Mouse (Mus musculus) left cerebral cortex, adult 11 months (tissue): ENCODE measurements around the gene Mrvi1.

ENCODE experiments used
- DNase-seq: peaks from one replicate; pipeline ENCODE4 v3.0.0; 2022; ENCODE audit warnings: low spot score

The Mrvi1 gene

DNA sequence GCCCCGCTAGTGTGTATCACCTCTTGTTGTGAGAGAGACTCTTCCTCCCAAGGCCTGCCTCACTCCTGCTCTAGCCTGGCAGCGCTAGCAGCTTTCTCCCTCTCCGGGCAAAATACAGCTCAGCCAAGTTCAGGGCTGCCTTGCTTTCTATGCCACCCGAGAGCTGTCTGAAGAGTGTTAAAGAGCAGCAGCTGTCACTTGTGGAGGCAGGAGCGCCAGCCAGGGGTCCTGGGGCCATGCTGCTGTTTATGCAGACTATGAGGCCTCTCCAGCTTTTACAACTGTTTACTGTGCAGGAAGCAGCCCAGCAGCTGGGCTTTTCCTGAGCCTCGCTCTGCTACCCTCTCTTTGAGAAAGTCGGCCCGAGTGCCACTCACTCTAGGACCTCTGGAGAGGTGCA lies 1.2 kb downstream of the Mrvi1 start:
- no peak for DNase-seq

DNA sequence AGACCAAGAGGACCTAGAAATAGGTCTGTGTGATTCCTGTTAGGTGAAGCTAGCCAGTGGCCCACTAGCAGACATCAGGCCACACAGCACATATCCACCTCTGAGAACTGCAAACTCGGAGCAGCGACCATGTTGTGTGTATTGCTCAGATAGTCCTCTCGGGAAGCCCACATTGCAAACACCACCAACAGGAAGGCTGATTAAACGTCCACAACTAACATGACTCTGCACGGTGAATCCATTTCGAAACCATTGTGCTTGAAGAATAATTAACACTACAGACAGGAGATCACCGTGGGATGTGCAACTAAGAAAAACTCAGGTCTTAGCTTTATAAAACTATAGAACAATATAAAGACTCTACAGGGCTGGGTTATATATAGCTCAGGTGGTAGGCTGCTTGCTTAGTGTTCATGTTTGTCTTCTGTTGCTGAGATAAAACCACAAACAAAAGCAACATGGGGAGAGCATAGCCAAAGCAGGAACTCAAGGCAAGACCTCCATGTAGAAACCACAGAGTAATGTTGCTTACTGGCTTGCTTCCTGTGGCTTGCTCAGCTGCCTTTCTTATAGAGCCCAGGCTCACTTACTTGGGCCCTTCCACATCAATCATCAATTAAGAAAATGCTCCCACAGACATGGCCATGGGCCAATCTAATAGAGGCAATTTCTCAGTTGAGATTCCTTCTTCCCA lies 4.4 kb downstream of the Mrvi1 start:
- no peak for DNase-seq

DNA sequence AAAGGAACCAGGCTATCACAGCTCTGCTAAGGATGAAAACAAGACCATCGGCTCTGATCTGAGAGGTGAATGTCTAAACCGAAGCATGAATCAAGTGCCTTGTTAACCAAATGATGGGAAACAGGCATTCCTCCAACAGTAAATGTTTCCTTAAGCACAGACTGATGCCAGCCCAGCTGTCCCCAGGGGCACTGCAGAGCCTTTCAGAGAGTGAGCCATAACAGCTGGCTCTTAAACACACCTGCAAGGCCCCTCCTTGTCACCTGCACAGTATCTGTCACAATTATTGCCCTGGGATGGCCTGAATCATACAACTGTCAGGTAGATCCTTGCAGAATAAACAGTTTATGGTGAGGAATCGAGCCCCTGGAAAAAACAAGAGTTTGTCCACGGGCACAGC lies 8.8 kb downstream of the Mrvi1 start:
- DNase-seq, result no peak

DNA sequence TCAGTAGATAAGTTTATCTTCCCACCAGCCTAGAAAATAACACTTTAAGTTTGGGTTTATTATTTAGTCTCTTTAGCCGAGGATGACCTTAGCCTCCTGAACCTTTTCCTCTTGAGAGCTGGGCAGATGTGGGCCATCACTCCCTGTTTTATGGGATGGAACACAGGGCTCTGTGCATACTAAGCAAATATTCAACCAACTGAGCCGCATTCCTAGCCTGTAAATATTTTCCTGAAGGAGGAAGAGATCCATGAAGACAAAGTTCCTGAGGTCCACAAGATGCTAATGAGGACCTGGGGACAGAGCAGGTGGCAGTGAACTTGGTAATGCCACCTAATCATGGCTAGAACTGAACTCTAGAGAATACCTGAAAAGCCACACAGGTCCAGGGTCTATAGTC lies 9.5 kb downstream of the Mrvi1 start:
- DNase-seq, result no peak

- no peak for DNase-seq
Measured at GRCm38 (mm10) chr7:110967373-110967772, 14.9 kb downstream of the Mrvi1 start.

DNA sequence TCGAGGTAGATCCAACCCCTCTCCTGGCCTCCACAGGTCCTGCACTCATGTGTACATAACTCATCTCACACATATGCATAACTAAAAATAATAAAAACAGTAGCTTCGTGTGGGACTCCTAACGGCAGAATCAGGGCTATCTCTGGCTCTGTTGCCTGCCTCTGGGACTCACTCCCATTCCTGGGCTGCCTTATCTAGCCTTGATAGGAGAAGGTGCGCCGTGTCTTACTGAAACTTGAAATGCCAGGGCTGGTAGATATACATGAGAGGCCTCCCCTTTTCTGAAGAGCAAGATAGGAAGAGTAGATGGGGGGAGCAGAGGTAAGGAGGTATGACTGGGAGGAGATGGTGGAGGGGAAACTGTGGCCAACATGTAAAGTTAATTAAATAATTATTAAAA lies 15.4 kb downstream of the Mrvi1 start:
- no peak for DNase-seq

GRCm38 (mm10) chr7:110965387-110965786 lies 16.9 kb downstream of the Mrvi1 start:
- no peak for DNase-seq

- DNase-seq, result no peak
Measured at GRCm38 (mm10) chr7:110963655-110963997, 18.6 kb downstream of the Mrvi1 start.

DNA sequence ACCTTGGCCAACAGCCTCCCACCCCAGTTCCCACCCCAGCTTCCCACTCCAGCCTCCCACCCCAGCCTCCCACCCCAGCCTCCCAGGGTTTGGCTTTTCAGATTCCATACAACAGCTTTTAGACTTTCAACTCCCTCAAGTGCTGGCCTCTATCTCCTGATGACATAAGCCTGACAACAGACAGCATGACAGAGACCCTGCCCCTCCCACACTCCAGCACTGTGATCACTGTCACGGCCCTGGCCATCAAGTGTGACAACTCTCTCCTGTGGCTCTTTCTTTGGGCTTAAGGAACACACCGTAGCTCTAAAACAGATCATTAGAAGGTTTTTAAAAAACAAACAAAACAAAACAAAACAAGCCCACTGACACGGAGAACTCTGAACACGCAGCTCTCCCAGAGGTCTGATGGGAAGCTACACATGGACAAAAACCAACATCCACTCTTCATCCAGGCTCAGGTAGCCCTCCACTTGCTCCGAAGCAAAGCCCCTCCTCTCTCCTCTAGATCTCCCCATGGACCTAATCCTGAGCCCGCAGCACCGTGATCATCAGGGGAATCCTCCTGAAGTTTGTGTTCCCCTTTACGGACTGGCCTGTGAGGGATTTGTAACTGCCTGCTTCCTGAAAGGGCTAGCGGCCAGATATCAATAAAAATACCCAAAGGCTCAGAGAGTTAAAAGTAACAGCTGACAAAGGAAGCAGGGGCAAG lies 19.2 kb downstream of the Mrvi1 start:
- DNase-seq, result no peak

- DNase-seq, result no peak
Measured at GRCm38 (mm10) chr7:110962497-110962896, 19.8 kb downstream of the Mrvi1 start.

- DNase-seq, result no peak
Measured at GRCm38 (mm10) chr7:110956422-110957170, 25.7 kb downstream of the Mrvi1 start.

- no peak for DNase-seq
Measured at GRCm38 (mm10) chr7:110955576-110955975, 26.7 kb downstream of the Mrvi1 start.

DNA sequence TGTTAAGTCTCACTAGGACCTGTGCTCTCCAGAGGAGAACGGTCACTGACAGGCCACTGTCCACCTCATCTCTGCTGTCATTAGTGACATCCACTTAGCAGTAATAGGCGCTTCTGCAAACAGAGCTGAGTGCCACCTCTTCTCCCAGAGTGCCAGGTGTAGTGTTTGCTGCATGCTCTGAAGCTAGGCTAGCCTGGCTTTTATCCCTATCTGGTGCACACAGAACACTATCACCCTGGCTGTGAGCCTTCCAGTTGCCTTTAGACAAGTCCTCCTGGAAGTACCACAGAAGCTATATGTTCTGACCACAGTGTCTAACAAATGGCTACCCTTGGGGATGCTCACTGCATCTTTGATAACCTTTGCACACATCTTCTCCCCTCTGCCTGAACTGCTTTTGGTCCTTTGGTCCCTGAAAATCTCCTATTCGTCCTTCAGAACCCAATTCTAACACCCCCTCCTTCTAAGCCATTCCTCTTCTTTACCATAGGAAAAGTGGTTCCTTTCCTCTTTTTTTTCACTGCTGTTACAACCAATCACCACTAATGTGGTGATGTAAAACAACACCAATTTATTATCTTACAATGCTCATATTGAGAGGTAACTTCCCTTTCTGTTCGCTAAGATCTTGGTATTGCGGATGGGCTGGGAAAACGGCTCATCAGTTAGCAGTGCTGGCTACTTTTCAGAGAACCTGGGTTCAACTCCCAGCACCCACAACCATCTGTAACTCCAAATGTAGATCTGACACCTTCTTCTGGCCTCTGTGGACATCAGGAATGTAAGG lies 28.0 kb downstream of the Mrvi1 start:
- no peak for DNase-seq

DNA sequence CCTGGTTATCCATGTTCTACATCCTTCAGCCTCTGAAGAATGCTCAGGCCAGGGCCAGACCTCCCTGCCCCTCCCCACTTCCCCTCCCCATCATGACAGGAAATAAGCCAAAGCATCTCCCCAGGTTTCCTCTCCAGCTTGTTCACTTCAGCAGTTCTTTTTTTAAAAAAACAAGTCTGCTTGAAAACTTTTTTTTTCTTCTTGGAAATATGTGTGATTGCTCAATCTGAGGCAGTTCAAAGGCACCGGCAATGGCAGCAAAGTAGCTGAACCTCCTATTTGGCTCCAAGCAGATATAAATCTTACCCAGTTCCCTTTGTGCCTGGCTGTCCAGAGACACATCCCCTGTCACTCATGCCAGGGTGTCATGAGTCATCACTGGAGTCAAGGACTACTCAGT lies 29.1 kb downstream of the Mrvi1 start:
- no peak for DNase-seq

- DNase-seq, result no peak
Measured at GRCm38 (mm10) chr7:110950621-110950925, 31.7 kb downstream of the Mrvi1 start.

GRCm38 (mm10) chr7:110949785-110950620 lies 32.3 kb downstream of the Mrvi1 start:
- no peak for DNase-seq

- no peak for DNase-seq
Measured at GRCm38 (mm10) chr7:110948579-110948978, 33.7 kb downstream of the Mrvi1 start.

GRCm38 (mm10) chr7:110947616-110948015 lies 34.6 kb downstream of the Mrvi1 start:
- no peak for DNase-seq

DNA sequence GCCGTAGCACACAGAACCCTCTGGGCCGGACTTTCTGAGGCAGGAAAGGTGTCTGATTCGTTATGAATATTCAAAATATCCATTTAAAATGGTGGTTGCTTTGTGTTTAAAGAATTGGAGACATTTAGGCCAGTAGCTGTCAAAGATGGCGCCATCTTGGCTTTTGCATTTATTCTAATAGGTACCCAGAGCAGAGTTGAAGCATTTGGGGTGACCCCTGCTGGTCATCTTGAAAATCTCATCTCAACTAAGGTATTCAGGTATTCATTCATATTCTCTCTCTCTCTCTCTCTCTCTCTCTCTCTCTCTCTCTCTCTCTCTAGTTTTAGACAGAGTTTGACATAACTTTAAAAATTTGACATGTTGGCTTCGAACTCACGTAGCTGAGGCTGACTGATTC lies 35.5 kb downstream of the Mrvi1 start:
- DNase-seq, result no peak

GRCm38 (mm10) chr7:110944321-110944720 lies 37.9 kb downstream of the Mrvi1 start:
- DNase-seq, result no peak

GRCm38 (mm10) chr7:110941701-110942530 lies 40.3 kb downstream of the Mrvi1 start:
- no peak for DNase-seq
